In genomic region chr9:79173036-79173435, GRCm38 (mm10) we compare ENCODE assay signal across 19 mouse cellular contexts.
"Had no signal": no experiment of that assay in that cellular context is flagged by ENCODE, and none has a peak within 500 bp of the region (broad histone marks: within the 10 kb centered on the region; RNA-seq: fewer than 3 reads in every experiment).

No protein-coding gene starts in this region.

- H3K27ac ChIP-seq: midbrain, embryonic 10.5 days; midbrain, embryonic 12.5 days; neural tube, embryonic 13.5 days; neural tube, embryonic 15.5 days; stomach, embryonic 15.5 days; stomach, postnatal 0 days had no signal

- H3K27me3 ChIP-seq: midbrain, embryonic 12.5 days; neural tube, embryonic 13.5 days; neural tube, embryonic 15.5 days; stomach, embryonic 15.5 days had no signal

- DNase-seq: lung, embryonic 14.5 days; lung, postnatal 10 days; lung, postnatal 4 days; midbrain, embryonic 14.5 days; retina, postnatal 1 day; right cerebral cortex, adult 18-20 months; right cerebral cortex, postnatal 25 days; right cerebral cortex, postnatal 4 days; thymus, adult 2 months; thymus, postnatal 25 days; thymus, postnatal 4 days had no signal

- ATAC-seq: midbrain, embryonic 16.5 days had no signal

- H3K36me3 ChIP-seq: midbrain, embryonic 10.5 days; midbrain, embryonic 12.5 days; neural tube, embryonic 13.5 days; neural tube, embryonic 15.5 days; stomach, embryonic 15.5 days had no signal

- H3K4me3 ChIP-seq: midbrain, embryonic 10.5 days; midbrain, embryonic 12.5 days; myocyte; neural tube, embryonic 13.5 days; neural tube, embryonic 15.5 days; stomach, embryonic 15.5 days had no signal

- H3K4me2 ChIP-seq: lung, embryonic 14.5 days; midbrain, embryonic 12.5 days; neural tube, embryonic 13.5 days; neural tube, embryonic 15.5 days; stomach, embryonic 15.5 days had no signal

- H3K9me3 ChIP-seq: midbrain, embryonic 10.5 days; midbrain, embryonic 12.5 days; neural tube, embryonic 13.5 days; neural tube, embryonic 15.5 days; stomach, embryonic 15.5 days had no signal

- H3K4me1 ChIP-seq: midbrain, embryonic 10.5 days; midbrain, embryonic 12.5 days; neural tube, embryonic 13.5 days; neural tube, embryonic 15.5 days; stomach, embryonic 15.5 days had no signal

- H3K9ac ChIP-seq: lung, embryonic 14.5 days; midbrain, embryonic 12.5 days; neural tube, embryonic 13.5 days; neural tube, embryonic 15.5 days; stomach, embryonic 15.5 days had no signal
